Mouse (Mus musculus): Measurements from ENCODE around the gene Cnga3. TPM values are rescaled to one million over a fixed set of nuclear protein-coding genes. Genes with fewer than 3 reads are reported as not detected.
A peak's percentile ranks its signal among the peaks of the same experiment; 100 is the strongest.

Cnga3 gene
- polyA plus RNA-seq, 1 experiment = not detected

DNA sequence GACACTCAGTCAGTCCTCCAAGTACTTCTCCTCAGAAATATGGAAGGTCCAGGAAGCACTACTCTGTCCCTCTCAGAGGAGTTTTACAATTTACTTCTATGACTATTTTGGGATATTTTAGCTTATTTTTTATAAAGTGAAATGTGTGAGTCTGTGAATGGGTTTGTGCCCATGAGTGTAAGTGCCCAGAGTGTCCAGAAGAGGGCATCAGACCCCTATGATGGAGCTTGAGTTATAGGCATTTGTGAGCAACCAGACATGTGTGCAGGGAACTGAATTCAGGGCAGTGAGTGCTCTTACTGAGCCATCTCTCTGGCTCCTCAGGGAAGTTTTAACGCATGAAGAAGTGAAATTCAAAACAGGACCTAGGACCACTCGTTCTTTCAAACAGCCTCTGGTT, 44.2 kb downstream of the Cnga3 start:
- Histone ChIP-seq H3K4me1 (no peaks in the 10 kb centered on the region), H3K36me3 (replicated peaks; ENCODE audit: low read length) (no peaks in the 10 kb centered on the region), H3K4me3 (replicated peaks) (no peak overlapping the region), H3K27me3 (replicated peaks) (peaks cover 13% of the 10 kb centered on the region), H3K9me3 (peaks cover 13% of the 10 kb centered on the region)
- TF ChIP-seq FLI1 (IDR thresholded peaks at IDR 0.05; ENCODE audit: low read length) = no peak
- TF ChIP-seq GATA1 (IDR thresholded peaks at IDR 0.05; ENCODE audit: borderline replicate concordance, low read length) = no peak

DNA sequence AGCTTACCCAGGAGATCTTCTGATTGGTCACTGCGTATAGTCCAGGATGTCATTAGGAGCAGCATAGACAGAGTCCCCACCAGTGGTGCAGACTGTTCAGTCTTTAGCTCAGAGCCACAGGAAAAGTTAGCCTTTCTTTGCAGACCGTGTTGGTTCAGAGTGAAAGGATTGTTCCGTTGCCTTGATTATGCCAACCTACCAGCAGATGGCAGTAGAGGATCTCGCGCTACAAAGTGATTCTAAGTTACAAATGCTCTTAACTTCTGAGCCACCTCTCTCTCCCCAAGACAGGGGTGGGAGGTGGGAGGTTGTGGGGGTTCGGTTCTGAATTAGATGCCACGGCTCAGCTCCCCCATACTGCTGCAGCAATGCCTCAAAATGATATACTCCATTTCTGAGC, 58.2 kb downstream of the Cnga3 start:
- H3K4me1 ChIP-seq = peaks cover 21% of the 10 kb centered on the region; the same call in 1 of the 2 replicates
- 0 out of 2 replicates have a peak, but pooled peaks cover 5% of the 10 kb centered on the region for H3K9me3 ChIP-seq
- H3K27me3 ChIP-seq (replicated peaks) = peaks cover 35% of the 10 kb centered on the region
- peak overlapping the region; percentile 55 for H3K4me3 ChIP-seq (replicated peaks)
- no peaks in the 10 kb centered on the region for H3K36me3 ChIP-seq (replicated peaks; ENCODE audit: low read length)
- TF ChIP-seq FLI1 (IDR thresholded peaks at IDR 0.05; ENCODE audit: low read length) (no peak), GATA1 (IDR thresholded peaks at IDR 0.05; ENCODE audit: borderline replicate concordance, low read length) (no peak)

DNA sequence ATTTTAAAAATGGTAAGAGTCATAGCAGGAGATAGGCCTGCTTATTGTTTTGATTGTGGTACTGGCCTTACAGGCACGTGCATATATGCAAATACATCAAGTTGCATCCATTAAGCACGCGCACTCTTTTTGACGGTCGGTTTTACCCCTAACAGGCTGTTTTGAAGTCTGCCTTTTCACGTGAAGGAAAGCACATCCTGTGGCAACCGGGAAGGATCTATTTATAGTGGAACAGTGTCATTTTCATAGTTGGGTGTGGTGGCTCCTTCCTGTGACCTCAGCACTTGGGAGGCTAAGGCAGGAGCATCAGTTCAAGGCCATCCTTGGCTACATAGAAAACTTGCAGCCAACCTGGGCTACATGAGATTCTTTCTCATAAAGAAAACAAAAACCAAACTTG, 72.3 kb downstream of the Cnga3 start:
- no peaks in the 10 kb centered on the region for H3K9me3 ChIP-seq
- H3K4me1 ChIP-seq = peaks cover 16% of the 10 kb centered on the region
- no peak for TF ChIP-seq GATA1 (IDR thresholded peaks at IDR 0.05; ENCODE audit: borderline replicate concordance, low read length)
- no peak for TF ChIP-seq FLI1 (IDR thresholded peaks at IDR 0.05; ENCODE audit: low read length)
- no peaks in the 10 kb centered on the region for H3K36me3 ChIP-seq (replicated peaks; ENCODE audit: low read length)
- H3K27me3 ChIP-seq (replicated peaks) = peaks cover 6% of the 10 kb centered on the region
- no peak overlapping the region for H3K4me3 ChIP-seq (replicated peaks)

DNA sequence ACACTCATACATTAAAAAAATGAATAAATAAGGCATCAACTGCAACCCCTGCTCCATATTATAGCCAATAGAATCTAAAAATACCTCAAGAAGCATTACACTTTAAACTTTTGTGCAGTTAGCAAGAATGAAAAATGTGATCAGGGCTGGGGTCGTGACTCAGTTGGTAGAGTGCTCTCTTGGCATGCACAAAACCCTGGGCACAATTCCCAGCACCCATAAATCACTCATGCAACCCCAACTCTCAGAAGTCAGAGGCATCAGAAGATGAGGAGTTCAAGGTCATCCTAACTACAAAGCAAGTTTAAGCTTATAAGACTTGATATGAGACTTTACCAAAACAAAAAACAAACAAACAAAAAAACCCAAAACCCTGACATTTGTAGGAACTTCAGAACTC, 73.5 kb downstream of the Cnga3 start:
- Histone ChIP-seq H3K4me1 (peaks cover 16% of the 10 kb centered on the region), H3K27me3 (replicated peaks) (peaks cover 9% of the 10 kb centered on the region), H3K36me3 (replicated peaks; ENCODE audit: low read length) (no peaks in the 10 kb centered on the region), H3K4me3 (replicated peaks) (no peak overlapping the region), H3K9me3 (peaks cover 9% of the 10 kb centered on the region)
- TF ChIP-seq GATA1 (IDR thresholded peaks at IDR 0.05; ENCODE audit: borderline replicate concordance, low read length) (no peak), FLI1 (IDR thresholded peaks at IDR 0.05; ENCODE audit: low read length) (no peak)

DNA sequence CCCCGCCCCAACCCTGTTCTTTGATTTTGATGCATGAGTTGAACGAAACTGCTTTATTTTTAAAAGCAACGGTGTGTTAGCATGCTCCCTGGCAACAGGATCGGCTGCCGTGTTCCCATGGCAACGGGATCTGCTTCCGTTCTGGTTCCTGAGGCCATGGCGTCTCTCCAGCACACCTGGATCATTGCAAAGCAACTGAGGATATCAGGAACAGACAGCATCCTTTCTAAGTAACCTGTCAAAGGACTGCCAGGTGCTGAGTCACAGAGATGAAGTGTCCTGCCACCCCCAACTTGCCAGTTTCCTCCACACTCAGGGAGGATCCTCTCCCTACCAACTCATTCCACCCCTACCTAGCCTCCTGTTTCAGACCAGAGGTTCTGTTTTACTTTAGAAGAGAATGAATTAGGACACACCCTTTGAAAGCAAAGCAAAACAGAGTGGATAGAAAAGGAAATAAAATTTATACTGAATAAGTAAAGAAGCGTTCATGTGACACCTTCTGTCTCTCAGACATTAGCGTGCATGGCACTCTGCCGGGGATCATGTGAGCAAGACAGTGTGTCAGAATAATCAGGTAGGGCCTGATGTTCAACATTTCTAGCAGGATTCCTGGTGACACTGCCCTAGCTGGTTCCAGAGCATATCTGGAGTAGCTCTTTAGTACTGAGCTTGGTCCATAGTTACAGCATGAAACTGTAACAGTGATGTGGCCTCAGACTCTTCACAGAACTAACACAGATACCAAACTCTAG, 74.1 kb downstream of the Cnga3 start:
- Histone ChIP-seq H3K36me3 (replicated peaks; ENCODE audit: low read length) (no peaks in the 10 kb centered on the region), H3K4me1 (peaks cover 16% of the 10 kb centered on the region), H3K27me3 (replicated peaks) (peaks cover 13% of the 10 kb centered on the region), H3K9me3 (peaks cover 12% of the 10 kb centered on the region), H3K4me3 (replicated peaks) (no peak overlapping the region)
- no peak for TF ChIP-seq GATA1 (IDR thresholded peaks at IDR 0.05; ENCODE audit: borderline replicate concordance, low read length)

DNA sequence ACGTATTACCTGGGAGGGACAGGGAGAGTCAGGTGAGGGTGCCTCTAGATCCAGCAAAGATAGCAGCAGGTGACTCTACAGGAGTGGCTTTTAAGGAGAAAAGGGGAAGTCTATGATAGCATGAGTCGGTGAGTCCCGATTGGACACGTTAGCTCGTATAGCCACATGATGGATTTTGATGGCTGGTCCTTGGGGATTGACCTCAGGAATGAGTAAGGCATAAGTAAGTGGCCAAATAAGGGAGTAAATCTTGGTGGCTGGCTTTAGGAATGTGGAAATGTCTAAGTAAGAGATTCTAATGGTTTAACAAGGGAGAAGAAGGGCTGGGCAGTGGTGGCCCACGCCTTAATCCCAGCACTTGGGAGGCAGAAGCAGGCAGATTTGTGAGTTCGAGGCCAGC, 74.7 kb downstream of the Cnga3 start:
- Histone ChIP-seq H3K4me3 (replicated peaks) (no peak overlapping the region), H3K4me1 (peaks cover 13% of the 10 kb centered on the region), H3K9me3 (peaks cover 12% of the 10 kb centered on the region), H3K36me3 (replicated peaks; ENCODE audit: low read length) (no peaks in the 10 kb centered on the region), H3K27me3 (replicated peaks) (peaks cover 12% of the 10 kb centered on the region)
- TF ChIP-seq GATA1 (IDR thresholded peaks at IDR 0.05; ENCODE audit: borderline replicate concordance, low read length) (no peak), FLI1 (IDR thresholded peaks at IDR 0.05; ENCODE audit: low read length) (no peak)

DNA sequence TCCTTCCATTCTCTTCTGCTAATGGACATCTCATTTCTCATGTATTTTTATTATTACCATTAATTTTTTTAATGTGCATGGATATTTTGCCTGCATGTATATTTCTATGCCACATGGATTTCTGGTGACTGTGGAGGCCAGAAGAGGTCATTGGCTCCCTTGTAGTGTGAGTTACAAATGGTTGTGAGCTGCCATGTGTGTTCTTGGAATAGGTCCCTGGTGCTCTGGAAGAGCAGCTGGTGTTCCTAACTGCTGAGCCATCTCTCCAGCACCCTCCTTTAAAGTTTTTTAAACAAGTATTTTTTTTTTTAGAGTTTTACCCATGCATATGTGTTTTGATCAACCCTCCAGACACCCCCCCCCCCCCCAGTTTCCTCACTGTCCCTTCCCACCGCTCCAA, 82.2 kb downstream of the Cnga3 start:
- no peak overlapping the region for H3K4me3 ChIP-seq (replicated peaks)
- peaks cover 41% of the 10 kb centered on the region for H3K4me1 ChIP-seq
- H3K27me3 ChIP-seq (replicated peaks) = peaks cover 6% of the 10 kb centered on the region
- peaks cover 19% of the 10 kb centered on the region for H3K9me3 ChIP-seq
- TF ChIP-seq GATA1 (IDR thresholded peaks at IDR 0.05; ENCODE audit: borderline replicate concordance, low read length) (no peak), FLI1 (IDR thresholded peaks at IDR 0.05; ENCODE audit: low read length) (no peak)
- no peaks in the 10 kb centered on the region for H3K36me3 ChIP-seq (replicated peaks; ENCODE audit: low read length)

DNA sequence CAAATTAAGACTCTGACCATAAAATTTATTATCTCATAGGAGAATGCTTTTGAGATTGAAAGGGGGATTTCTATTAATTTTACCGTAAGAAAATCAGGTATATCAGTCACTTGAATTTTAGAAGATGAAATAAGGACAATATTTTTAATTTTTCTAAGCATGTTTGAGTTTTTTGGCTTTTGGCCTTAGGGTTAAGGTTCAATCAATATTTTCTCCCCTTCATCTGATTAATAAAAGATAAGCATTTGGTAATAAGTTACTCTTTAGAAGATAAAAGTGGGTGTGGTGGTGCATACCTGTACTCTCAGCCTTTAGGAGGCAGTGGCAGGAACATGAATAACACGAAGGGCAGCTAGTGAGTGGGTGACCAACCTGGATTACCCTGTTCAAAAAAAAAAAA, 84.7 kb downstream of the Cnga3 start:
- Histone ChIP-seq H3K27me3 (replicated peaks) (no peaks in the 10 kb centered on the region), H3K4me3 (replicated peaks) (no peak overlapping the region), H3K36me3 (replicated peaks; ENCODE audit: low read length) (no peaks in the 10 kb centered on the region), H3K9me3 (0 out of 2 replicates have a peak, but pooled peaks cover 7% of the 10 kb centered on the region), H3K4me1 (peaks cover 66% of the 10 kb centered on the region)
- TF ChIP-seq GATA1 (IDR thresholded peaks at IDR 0.05; ENCODE audit: borderline replicate concordance, low read length) = no peak
- no peak for TF ChIP-seq FLI1 (IDR thresholded peaks at IDR 0.05; ENCODE audit: low read length)

DNA sequence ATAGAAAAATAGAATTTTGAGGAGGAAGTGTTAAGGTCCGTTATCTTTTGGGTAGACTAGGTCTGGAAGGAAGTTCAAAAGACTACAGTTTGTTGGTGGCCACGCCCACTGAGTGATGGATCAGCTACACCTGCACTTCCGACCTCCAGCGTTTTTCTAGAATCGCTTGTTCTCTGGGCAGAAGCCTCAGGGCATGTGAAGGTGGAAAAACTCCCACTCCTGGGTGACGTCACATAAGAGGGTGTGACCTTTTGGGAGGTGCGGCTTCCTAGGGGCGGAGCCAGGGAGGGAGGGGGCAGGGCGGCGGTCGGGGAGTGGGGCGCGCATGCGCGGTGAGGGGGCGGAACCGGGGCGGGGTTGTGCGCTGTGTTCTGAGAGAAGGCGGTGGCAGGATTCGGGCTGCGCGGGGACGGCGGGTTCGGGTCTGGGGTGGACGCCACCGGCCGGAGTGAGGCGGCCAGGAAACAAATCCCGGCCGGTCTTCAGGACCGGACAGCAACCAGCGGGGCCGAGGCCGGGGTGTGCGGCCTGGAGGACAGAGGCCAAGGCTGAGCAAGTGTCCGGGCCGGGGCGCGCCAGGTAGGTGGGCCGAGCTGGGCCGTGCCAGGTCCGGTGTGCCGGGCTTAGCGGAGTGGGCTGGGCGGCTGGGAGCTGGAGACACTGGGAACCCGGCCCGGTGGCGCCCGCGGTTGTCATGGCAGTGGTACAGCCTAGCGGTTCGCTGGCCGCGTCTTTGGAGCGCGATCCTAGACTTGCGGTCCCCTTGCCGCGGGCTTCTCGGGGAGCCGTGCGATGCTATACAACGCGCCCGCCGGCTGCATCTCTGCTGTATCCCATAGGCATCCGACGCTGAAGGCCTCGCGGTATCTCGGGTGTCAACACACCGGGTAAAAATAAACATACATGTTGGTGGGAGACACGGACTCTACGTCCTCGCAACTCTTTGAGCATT, 85.6 kb downstream of the Cnga3 start, which contains the start of gene Inpp4a:
Gene Inpp4a, plus strand, starts transcription at position 326 of the 952 bp plus-strand sequence.
- peaks cover 75% of the 10 kb centered on the region for H3K4me1 ChIP-seq

More for the DNA sequence above, 85.6 kb downstream of the Cnga3 start, which contains the start of gene Inpp4a:
- Histone ChIP-seq H3K27me3 (replicated peaks) (no peaks in the 10 kb centered on the region), H3K36me3 (replicated peaks; ENCODE audit: low read length) (peaks cover 6% of the 10 kb centered on the region), H3K4me3 (replicated peaks) (peak within 1 kb of the TSS; percentile 97), H3K9me3 (0 out of 2 replicates have a peak, but pooled peaks cover 7% of the 10 kb centered on the region)
- TF ChIP-seq GATA1 (IDR thresholded peaks at IDR 0.05; ENCODE audit: borderline replicate concordance, low read length) = no peak

Data from megakaryocyte, embryonic 14.5 days (primary cell).